Mouse (Mus musculus): ENCODE measurements around the gene Aplp2. TPM values are rescaled to one million over a fixed set of nuclear protein-coding genes. Genes with fewer than 3 reads are reported as not detected.

Aplp2 gene
- polyA plus RNA-seq, 1 experiment from 2014 or later: 292 TPM

Other genes with a start within 250 kb of the Aplp2 start
- gene Zbtb44, start 181.2 kb downstream of the Aplp2 start, polyA plus RNA-seq (2014; fragmentation: Nextera tagmentation; extraction: Ambion mirVana): 9.5 and 10.8 TPM in 2 replicates
- gene St14, start 80.0 kb downstream of the Aplp2 start, polyA plus RNA-seq (2014; fragmentation: Nextera tagmentation; extraction: Ambion mirVana): 46.9 and 50.0 TPM in 2 replicates
- gene Prdm10, start 68.7 kb upstream of the Aplp2 start, polyA plus RNA-seq (2014; fragmentation: Nextera tagmentation; extraction: Ambion mirVana): 7.1 and 7.8 TPM in 2 replicates
- 34.5 and 38.2 TPM in 2 replicates for gene Nfrkb, start 174.4 kb upstream of the Aplp2 start, polyA plus RNA-seq (2014; fragmentation: Nextera tagmentation; extraction: Ambion mirVana)

All from stomach, embryonic 14.5 days (tissue).